Mouse (Mus musculus): ENCODE data around the gene Emilin2. TPM values are rescaled to one million over a fixed set of nuclear protein-coding genes. Genes with fewer than 3 reads are reported as not detected.

Gene Emilin2
- not detected for polyA plus RNA-seq (2017; shearing (Covaris generic))

GRCm38 (mm10) chr17:71311340-71312171 lies at the start of gene Emilin2:
TSS of gene Emilin2 (minus strand) at chr17:71311978.

Other genes with a start within 250 kb of the Emilin2 start
- gene Lpin2, start 129.4 kb downstream of the Emilin2 start, polyA plus RNA-seq (2017; shearing (Covaris generic)) = 21.9 TPM
- 2.9 TPM for gene Gm4707, start 147.9 kb upstream of the Emilin2 start, polyA plus RNA-seq (2017; shearing (Covaris generic))
- gene Smchd1, start 163.4 kb upstream of the Emilin2 start, polyA plus RNA-seq (2017; shearing (Covaris generic)) = 91.4 TPM
- 12.2 TPM for gene Ndc80, start 214.9 kb upstream of the Emilin2 start, polyA plus RNA-seq (2017; shearing (Covaris generic))
- gene Spdya, start 240.1 kb upstream of the Emilin2 start, polyA plus RNA-seq (2017; shearing (Covaris generic)) = 0.35 TPM

Data from inflammation-experienced regulatory T-cells, adult 16 weeks (primary cell).